Mouse (Mus musculus): ENCODE results near the gene Psd4.

Gene Psd4

DNA sequence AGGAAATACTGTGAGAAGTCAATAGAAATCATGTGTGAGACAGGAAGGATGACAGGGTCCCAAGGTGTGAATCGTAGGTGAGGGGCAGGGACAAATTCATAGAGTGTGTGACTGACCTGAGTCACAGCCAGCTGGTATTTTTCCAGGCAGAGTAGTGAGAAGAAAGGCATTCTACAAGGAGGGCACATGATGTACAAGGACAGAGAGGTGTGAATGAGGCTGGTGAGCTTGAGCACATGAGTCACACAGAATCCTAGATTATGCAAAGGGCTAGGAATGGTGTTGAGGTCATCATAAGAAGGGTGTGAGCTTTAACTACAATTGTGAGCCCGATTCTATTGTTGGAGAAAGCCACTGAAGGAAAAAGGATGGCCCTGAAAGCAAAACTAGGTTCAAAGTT is 72.7 kb downstream of the Psd4 start:
- no peak for DNase-seq

DNA sequence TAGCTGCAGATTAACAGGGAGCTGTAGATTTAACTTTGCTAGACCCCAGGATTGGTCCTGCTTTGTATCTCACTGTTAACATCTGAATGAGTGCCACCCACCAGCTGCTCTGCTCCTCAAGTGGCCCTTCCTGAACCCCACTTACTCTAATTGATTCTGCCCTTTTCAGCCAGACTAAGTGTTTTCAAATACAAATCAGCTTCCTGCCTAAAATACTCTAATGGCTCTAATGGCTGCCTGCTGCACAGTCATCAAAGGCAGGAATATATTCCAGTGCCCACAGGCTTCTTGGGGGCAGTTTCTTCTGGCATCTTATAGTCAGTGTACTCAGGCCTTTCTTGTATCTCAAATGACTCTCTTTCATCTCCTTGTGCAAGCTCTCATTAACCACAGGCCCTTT is 74.5 kb downstream of the Psd4 start:
- no peak for DNase-seq

DNA sequence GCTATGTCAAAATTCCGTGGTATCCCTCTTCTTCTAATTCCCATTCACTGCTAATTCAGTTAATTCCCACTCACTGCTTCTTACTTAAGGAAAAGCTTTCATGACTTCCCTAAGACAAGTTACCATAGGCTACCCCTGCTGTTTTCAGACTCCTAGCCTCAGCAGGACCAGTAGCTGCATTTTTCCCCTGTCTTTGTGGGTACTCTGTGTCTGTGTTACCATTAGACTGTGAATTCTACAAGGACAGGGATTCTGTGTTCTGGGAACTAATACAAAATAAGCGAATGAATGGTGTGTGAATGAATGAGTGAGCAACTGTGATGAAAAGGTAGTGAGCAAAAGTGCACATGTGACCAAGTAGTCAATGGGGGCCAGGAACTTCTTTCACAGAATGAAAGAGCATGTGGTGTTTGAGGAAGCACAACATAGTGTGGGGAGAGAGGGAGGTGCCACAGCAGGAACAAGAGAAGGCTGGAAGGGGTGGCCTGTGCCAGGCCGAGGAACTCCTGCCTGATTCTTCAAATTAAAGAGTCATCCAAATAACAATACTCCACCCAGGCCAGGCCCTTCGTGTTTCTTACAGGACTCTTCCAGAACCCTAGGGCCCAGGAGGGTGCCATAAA is 75.0 kb downstream of the Psd4 start:
- DNase-seq, result no peak

DNA sequence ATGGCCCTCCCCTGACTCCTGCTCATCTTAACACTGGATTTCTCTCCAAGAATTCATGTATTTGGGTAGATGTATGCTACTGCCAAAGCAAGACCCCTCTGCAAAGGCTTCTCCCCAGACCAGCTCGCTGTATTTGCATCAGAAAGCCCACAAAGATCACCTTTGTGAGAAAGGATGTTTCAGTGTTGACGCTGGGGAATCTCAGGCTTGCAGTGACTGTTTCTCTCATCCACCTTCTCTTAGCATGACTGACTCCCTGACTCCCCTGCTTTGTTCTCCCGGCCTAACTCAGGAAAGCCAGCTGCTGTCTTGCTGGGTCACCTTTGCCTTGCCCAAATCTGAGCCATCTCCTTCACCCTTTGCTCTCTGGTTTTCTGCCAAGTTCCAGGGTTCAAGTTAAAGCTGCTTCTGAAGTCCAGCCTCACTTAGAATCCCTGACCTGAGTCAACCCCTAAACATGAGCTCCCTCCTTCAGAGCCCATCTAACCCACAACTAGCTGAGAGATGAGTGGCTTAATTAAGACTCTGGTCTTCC is 75.9 kb downstream of the Psd4 start:
- DNase-seq, result no peak

DNA sequence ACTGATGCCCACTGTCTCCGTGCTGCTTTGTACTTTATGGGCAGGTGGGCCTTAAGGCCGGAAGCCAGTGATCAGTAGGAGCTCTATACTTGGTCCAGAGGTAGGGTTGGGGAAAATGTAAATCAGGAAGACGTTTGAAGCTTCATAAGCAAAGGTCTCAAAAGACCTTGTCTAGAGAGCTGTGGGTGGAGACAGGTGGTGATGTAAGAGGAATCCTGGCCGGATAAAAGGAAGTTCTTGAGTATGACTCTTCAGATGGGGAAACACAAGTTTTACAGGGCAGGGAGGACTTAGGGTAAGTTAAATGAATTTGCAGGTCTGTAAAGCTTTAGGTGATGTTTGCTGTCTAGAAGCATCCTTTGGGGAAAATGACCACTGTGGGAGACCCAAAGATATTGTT is 81.7 kb downstream of the Psd4 start:
- DNase-seq, result no peak

DNA sequence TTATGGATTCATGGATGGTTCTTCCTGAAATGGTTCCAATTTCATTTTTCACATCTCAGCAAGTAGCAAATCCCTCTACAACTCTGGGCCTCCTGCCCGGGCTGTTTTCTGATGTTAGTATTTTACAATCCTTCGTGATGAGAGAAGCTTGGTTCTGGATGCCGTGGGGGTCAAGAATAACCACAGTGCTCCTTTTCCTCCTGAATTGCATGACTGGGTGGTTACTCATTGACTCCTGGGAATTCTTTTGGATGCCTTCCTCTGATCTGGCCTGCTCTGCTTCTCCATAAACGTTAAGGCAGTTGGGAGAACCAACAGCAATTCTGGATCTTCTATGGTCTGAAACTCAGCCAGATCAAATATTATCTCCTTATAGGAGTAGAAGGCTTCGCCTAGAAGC is 85.8 kb downstream of the Psd4 start:
- DNase-seq, result no peak

DNA sequence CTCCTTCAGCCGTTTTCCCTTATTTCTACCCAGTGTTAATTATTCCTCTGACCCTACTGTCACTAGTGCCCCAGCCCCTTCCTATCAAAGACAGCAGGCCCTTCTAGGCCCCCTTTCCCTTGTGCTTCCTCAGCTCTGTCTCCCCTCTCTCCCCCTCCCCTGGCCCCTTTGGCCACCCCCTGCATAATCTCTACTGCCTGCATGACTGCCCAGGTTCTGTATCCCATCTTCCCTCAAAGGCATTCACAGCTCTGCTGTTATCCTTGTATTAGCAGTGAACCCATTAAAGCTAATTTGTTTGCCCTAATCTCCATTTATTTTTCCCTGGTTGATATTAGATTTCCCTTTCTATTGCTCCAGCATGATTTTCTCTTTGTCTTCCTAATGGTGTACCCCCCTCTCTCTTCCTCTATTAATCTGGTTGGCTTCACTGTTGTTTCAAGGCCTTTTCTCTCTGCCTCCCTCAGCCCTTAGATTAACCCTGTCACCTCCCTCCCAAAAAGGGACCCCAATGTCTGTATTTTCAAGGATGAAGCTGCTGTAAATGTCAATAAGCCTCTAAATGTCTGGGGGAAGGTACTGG is 87.1 kb downstream of the Psd4 start:
- no peak for DNase-seq

DNA sequence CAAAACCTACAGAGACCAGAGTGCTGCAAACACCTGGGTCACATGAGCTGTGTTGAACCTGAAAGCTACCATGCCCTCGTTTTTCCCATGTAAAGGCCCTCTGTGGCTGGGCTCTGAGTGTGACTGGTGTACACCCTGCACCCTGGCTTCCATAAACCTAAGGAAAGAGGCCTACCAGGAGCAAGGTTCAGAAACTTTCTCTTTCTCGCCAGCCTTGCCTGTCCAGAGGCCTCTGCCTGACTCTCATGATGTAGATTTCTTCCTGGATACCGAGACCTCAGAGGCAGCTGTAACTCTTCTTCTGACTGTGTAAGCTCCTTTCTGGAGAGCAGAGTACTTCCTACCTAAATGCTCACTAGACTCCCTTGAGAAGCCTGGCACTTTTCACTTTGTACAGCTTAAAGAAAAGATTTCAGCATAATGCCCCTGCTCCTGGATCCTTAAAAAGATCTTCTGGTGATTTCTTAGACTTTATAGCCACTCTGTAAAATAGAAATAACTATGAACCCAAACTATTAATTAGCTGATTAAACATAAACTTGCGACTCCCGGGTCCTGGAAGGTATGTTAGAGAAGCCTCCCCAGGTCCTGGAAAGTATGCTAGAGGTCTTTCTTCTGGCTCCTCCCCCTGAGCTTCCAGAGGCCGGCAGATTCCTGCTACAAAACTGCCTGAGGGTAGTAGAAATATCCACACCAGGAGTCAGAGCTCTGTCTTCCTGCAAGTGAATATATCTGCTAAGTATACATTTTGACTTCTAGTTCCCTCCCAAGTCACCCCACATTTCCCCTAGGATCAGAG is 87.9 kb downstream of the Psd4 start:
- no peak for DNase-seq

DNA sequence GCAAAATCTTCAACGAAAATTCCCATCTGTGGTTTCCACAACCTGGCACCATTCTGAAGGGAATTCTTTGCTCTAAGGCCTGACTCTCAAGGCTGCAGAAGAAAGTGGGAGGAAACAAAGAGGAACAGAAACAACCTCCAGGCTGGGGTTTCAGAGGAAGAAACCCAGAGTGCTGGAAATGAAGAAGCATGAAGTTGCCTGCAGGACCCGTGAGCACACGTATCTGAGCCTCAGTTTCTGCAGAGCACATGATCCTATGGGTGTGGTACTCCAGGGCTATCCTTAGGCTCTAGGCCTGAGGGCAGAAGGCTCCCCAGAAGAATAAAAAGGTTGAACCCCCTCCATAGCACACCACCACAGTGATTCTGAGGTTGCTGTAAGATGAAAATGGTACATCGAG is 89.5 kb downstream of the Psd4 start:
- DNase-seq, result no peak

DNA sequence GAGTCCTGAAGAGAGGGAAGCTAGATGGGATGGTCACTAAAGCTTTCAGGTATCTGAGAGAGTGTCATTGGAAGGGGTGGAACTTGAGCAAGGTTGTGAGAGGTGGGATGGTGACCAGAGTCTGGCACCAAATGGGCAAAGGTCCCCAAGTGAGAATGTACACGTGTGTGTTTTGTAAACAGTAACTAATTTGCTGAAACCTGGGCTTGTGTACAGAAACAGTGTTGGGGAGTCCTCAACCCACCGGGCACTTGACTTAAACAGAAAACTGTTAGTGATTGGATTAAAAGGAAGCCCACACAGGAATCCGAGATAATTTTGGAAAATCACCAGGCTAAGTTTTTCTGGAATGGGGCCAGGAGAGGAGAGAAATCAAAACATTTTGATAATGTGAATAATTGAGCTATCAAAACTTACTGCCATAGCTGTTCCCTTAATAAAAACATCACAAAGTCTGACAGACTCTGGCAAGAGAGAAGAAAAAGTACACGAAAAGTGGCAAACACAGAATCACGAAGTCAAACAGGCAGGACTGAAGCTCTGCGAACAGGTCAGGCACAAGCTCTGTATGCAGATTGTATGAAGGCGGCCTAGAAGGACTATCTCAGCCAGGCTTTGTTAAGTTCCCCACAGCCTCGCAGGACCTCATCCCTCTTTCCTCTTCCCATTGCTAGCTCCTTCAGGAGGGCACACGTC is 92.9 kb downstream of the Psd4 start:
- DNase-seq, result no peak

DNA sequence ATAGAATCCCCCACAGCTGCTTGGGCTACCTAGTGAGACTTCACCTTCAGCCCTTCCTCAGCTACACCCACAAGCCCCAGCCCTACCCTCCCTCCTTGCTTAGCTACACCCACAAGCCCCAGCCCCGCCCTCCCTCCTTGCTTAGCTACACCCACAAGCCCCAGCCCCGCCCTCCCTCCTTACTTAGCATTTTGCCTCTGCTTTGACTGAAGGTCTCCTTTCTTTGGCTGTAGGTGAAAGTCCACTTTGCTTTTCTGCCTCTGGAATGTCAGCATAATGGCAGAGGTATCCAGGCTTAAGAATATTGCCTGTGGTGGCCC is 93.4 kb downstream of the Psd4 start:
- DNase-seq, result no peak
